Mouse (Mus musculus): ENCODE measurements around the gene Brap. TPM values are rescaled to one million over a fixed set of nuclear protein-coding genes. Genes with fewer than 3 reads are reported as not detected.
A peak's percentile ranks its signal among the peaks of the same experiment; 100 is the strongest.
"Not testable (repeated sequence)": the region's sequence is repeated elsewhere in the genome, so short reads cannot be mapped to it uniquely, and the experiment has no call there.

Gene Brap
- total RNA-seq, 2 experiments from 2014 or later: 50.4 to 51.8 TPM

DNA sequence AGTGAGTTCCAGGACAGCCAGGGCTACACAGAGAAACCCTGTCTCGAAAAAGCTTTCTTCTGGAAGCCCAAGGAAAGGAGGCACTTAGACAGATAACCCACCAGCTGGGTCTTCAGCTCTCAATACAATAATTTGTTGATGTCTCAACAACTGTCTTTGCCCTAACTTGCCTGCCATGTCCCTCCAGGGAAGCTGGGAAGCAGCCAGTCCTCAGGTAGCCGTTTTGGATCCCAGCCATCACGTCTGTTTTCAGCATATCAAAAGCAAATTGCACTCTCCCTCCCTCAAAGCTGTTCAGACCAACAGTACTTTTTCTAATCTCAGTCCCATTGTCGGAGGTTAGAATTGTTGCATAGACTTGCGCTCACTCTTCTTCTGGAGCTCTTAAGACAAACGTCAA, 3.7 kb downstream of the Brap start:
- intact Hi-C loops (cut with DNase I): no loop called here
- no peak for DNase-seq (ENCODE audit: extremely low spot score in 1 of 2, low spot score in 2 of 2)

DNA sequence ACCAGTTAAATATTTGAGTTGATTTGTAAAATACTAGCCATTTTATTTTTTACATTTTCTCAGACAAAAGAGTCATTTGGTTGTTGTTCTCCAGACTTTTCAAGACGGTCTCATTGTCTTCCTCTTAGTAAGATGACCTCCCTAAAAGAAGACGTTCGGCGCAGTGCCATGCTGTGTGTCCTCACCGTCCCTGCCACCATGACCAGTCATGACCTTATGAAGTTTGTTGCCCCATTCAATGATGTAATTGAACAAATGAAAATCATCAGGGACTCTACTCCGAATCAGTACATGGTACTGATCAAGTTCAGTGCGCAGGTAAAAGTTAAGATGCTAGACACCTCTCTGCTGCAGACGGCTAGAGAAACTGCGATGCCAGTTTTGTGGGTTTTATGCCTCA, 4.6 kb downstream of the Brap start:
- intact Hi-C loops (cut with DNase I): no loop called here
- no peak for DNase-seq (ENCODE audit: extremely low spot score in 1 of 2, low spot score in 2 of 2)

DNA sequence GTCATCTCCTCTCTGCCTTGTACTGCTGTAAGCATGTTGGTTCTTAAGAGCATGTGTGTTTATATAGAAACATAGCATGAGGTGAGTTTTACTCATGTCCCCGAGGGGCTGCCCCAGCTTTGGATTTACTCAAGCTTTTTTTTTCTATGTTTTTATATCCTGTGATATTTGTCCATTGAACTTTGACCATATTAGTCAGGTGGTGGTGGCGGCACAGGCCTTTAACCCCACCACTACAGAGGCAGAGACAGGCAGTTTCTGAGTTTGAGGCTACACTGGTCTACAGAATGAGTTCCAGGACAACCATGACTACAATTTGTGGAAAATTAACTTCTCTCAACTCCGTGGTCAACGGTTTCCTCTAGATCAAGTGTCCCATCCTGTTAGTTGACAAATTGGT, 6.7 kb downstream of the Brap start:
- intact Hi-C loops (cut with DNase I): no loop called here
- no peak for DNase-seq (ENCODE audit: extremely low spot score in 1 of 2, low spot score in 2 of 2)

DNA sequence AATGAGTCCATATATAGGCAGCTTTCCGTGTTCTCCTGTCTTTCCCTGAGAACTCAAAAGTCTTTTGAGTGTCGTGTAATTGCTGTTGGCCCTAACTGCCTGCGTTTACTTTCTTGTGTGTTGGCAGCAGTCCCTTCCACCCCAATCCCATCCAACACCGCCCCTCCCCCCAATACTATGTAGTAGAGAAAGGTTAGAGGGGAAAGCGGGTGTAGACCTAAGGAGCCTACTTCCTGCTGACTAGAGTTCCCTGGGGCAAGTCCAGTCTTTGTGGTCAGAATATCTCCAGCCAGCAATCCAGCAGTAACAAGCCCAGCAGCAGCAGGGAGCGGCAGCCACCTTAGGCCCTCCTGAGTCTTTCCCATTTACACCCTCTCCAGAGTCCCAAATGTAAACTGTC, 8.0 kb downstream of the Brap start:
- intact Hi-C loops (cut with DNase I): no loop called here
- no peak for DNase-seq (ENCODE audit: extremely low spot score in 1 of 2, low spot score in 2 of 2)

DNA sequence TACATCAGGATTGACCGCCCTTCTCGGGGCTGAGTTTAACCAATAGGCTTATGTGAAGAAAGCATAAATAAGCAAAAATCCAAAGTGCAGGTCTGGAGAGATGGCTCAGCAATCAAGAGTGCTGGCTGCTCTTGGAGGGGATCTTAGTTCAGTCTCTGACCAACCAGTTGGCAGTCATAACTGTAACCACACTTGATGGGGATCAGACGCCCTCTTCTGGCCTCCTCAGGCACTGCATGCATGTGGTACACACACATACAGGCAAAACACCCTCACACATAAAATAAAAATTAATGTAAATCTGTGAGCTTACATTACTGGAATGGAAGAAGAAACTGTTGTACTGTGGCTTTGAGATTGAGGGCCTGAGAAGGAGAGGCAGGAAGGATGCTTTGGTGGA, 10.0 kb downstream of the Brap start:
- intact Hi-C loops (cut with DNase I): no loop called here
- DNase-seq (ENCODE audit: extremely low spot score in 1 of 2, low spot score in 2 of 2): no peak

DNA sequence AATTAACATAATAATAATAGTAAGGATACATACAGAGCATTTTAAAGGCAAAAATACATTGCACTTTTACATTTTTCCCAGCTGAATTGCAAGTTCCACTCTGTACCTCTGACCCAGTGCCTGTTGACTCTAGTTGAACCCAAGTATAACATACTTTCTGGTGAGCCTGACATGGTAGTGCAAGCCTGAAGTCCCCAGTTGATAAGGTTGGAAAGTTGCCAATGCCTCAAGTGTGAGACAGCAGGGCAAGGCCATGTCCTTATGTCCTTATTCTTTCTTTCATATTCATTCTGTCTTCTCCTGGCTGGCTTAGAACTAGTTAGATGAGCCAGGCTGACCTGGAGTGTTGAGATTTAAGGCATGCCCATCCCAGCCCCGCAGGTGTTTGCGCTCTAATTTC, 21.9 kb downstream of the Brap start:
- intact Hi-C loops (cut with DNase I): no loop called here

DNA sequence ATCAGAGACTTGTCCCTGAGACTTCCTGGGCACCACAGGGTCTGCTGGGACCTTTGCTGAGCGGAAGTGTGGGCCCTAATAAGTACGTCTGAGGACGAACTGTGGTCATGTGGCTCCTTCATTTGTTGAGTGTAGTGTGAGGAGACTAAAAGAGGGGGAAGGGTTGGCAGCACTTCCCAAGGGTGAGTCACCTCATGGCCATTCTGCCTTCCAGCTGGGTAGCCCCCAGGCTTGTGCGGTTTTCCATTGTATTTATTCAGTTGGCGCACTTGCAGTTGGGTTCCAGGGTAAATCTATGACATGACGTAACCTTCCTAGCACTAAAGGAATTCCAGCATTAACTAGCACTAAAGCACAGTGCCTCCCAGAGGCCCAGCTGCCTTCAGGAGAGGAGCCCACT, 25.1 kb downstream of the Brap start:
- DNase-seq (ENCODE audit: extremely low spot score in 1 of 2, low spot score in 2 of 2): no peak
- intact Hi-C loops (cut with DNase I): no loop called here

More for the DNA sequence above, 21.9 kb downstream of the Brap start:
- no peak for DNase-seq (ENCODE audit: extremely low spot score in 1 of 2, low spot score in 2 of 2)

DNA sequence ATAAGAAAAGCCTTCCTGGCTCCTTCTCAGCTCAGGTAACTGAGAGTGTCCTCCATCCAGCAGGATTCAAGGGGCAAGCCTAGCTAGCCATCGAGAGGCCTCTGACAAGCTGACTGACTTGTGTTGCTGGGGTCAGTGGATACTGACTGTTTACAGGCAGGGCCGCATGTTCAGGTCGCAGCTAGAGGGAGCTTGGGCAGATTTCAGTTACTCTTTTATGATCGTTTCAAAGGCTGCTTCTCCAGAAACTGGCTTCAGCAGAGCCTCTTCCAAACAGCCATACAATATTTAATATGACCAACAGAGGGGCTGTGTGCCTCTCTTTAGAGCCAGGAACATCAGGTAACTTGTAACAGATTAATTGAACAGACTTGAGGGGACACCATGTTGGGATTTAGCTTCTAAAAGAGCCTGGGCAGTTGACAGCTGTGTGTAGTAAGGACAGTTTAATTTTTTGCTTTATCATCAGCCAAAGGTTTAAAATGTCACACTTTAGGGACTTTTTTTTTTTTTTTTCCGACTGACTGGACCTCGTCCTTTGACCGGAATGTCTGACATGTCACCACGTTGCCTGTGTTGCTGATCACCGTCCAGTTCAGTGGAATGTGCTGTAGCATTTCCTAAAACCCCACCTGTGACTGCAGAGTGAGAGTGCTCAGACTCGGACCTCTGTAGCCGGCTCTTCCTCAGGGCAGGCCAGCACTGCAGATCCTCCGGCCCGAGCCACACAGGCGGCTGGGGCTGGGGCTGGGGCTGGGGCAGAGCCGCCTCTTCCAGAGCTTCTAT, 25.9 kb downstream of the Brap start:
- no peak for DNase-seq (ENCODE audit: extremely low spot score in 1 of 2, low spot score in 2 of 2)
- intact Hi-C loops (cut with DNase I): no loop called here

DNA sequence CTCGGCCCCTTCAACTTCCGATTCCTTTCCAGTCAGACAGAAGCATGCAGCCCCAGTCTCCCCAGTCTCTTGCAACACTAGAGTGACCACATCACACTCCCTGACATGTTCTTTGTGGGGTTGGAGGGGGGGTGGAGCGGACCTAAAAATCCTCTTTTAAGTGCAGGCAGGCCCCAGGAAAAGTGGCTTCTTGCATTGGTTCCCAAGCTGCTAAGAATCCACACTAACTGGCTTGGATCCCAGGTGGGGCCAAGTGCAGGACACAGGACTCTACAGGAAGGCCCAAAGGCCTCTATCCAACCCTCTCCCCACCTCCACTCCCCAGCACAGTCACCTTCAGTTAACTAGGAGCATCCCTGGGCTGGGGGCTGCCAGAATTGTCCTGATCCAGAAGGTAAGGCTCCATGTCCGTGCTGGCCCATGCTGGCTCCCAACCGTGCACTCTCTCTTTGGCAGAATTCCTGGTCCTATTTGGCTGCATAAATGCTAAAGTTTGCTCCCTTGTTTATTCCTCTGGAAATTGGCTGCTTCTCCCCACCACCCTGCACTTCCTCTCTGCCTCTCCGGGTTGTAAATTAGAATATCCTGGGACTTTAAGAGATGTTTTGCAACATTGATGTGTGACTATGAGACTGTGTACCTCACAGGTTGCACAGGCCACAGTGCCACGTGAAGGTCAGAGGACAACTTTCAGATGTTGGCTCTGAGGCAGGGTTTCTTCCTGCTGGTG, 30.3 kb downstream of the Brap start:
- DNase-seq (ENCODE audit: extremely low spot score in 1 of 2, low spot score in 2 of 2): no peak
- intact Hi-C loops (cut with DNase I): no loop called here

DNA sequence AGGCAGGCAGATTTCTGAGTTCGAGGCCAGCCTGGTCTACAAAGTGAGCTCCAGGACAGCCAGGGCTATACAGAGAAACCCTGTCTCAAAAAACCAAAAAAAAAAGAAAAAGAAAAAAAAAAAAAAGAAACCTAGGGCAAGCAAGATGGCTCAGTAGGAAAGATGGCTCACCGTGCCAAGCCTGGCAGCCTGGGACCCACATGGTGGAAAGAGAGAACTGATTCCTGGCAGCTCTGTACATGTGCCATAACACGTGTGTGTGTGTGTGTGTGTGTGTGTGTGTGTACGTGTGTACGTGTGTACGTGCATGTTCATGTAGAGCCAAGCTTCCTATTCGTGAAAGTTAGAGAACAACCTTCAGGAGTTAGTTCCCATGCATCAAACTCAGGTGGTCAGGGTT, 31.1 kb downstream of the Brap start:
- DNase-seq (ENCODE audit: extremely low spot score in 1 of 2, low spot score in 2 of 2); intact Hi-C loops (cut with DNase I): not testable (repeated sequence)

DNA sequence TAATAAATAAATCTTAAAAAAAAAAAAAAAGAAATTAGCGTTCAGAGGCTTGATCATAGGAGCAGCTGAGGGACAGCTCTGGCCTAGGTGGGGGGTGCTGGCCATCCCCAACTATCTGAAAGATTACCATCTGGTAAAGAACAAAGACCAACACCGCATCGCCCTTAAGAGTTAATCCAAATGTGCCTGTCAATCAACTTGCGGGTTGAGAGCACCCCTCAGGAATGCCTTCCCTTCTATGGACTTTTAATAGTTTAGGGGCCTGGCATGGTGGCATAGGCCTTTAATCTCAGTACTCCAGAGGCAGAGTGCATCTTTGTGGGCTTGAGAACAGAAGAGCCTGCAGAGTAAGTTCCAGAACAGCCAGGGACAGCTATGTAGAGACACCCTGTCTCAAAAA, 32.5 kb downstream of the Brap start:
- DNase-seq (ENCODE audit: extremely low spot score in 1 of 2, low spot score in 2 of 2): no peak
- intact Hi-C loops (cut with DNase I): no loop called here

DNA sequence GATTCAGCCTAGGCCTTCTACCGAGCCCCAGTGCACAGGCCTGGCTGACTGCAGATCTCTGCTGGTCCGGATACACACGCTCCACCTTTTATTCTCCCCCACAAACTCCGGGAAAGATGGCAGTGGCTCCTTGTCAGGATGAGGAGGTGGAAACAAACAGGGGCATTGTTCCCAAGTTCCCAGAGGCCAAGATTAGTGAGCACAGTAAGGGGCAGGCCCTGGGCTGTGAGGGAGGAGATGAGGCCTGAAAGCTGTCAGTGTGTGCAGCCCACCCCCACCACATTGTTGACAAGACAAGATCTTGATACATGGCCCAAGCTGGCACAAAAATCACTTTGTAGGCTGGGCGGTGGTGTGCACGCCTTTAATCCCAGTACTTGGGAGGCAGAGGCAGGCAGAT, 36.4 kb downstream of the Brap start:
- intact Hi-C loops (cut with DNase I): no loop called here
- no peak for DNase-seq (ENCODE audit: extremely low spot score in 1 of 2, low spot score in 2 of 2)

DNA sequence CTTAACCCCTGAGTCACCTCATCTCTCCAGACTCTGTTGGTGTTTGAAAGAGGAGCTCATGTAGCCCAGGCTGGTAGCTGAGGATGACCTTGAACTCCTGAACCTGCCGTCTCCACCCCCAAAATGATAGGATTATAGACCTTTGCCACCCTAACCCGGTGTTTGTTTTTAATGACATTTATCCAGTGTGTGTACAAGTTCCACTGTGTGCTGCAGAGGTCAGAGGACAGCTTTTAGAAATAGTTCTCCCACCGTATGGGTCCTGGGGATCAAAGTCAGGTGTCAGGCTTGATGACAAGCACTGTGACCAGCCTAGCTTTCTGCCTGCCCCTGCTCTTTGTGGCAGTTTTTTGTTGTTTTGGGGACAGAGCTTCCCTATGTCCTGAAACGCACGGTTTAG, 39.5 kb downstream of the Brap start:
- no peak for DNase-seq (ENCODE audit: extremely low spot score in 1 of 2, low spot score in 2 of 2)
- intact Hi-C loops (cut with DNase I): no loop called here

DNA sequence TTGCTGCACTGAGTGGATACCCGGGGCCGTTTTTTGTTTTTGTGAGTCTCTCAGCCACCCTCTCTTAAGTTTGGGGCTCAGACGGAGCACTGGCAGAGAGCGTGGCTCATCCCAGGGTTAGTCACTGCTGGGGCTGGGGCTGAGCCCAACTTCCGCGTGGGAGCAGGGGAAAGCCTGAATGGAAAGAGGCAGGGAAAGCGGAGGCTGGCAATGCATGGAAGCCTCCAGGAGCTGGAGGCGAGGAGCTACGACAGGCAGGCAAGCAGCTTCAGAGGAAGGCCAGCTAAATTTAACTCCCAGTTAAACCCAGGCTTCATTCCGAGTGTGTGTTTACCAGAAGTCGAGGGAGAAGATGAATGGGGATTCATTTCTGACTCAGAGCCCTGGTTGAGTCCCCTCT, 40.1 kb downstream of the Brap start:
- intact Hi-C loops (cut with DNase I): no loop called here
- DNase-seq (ENCODE audit: extremely low spot score in 1 of 2, low spot score in 2 of 2): peak; percentile 38 to 47

DNA sequence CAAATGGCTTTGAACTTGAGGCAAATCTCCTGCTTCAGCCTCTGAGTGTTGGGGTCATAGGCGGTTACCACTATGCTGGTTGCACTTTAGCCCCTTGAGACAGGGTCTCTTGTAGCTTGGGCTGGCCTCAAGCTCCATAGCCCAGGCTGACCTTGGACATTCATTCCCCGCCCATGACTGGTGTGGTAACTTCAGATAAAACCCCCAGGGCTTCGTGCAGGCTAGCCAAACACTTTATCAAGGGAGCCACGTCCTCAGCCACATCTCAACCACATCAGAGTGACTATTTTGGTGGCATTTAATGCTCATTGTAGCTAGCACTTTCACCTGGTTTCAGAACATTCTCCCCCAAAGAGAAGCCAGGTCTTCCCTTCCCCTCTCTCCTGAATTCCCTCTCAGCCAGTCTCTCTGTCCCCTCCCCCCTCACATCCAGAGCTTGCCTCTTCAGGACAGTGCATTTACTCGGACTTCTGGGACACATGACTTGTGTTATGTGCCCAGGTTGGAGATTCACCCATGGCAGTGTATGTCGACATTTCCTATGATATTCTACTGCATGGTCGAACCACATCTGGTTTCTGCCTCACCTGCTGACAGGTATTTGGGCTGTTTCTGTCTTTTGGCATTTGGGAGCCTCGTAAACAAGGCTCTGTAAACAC, 40.9 kb downstream of the Brap start:
- DNase-seq (ENCODE audit: extremely low spot score in 1 of 2, low spot score in 2 of 2): no peak
- intact Hi-C loops (cut with DNase I): no loop called here

DNA sequence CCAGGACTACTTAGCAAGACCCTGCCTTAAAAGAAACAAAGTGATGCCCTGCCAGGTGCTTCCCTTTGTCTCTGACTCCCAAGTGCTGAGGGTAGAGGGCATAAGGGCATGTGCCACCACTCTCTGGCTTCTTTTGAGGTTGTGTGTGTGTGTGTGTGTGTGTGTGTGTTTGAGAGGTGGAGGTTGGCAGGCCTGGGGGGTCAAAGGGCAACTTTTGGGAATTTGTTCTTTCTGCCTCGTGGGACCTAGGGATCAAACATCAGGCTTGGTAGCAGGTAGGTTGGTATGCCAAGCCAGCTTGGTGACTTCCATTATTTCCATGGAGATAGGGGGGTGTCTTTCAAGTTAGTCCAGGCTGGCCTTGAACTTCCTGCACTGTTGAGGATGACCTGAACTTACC, 43.0 kb downstream of the Brap start:
- intact Hi-C loops (cut with DNase I): no loop called here
- no peak for DNase-seq (ENCODE audit: extremely low spot score in 1 of 2, low spot score in 2 of 2)

DNA sequence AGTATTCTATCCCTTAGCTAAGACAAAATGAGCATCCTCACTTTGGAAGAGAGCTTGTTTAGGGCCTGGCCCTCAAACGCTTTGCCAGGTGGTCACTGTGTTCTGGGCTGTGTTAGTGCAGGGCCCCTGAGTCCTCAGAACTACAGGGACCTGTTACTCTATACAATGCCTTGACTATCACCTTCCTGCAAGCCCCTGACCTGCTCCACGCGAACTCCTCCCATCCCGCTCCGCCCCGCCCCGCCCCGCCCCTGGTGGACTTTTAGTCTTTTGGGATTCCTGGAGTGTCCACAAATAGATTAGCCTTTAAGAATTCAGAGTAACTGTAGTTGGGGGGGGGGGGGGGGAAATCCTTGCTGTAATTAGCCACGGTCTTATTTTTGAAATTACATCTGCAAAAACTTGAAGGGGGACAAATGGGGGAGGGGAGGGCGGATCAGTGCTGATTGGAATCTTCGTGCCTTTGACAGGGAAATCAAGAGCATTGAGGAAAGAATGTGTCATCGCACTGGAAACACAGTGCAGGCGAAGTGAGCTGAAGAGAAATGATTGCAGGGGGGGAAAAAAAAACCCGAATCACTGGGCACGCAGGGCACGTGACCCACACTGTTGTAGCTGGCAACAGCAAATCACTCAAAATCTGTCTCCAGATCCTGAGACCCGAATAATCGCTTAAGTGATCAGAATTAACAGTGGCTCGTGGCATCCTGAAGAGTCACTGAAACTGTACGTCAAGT, 44.3 kb downstream of the Brap start:
- intact Hi-C loops (cut with DNase I): no loop called here
- no peak for DNase-seq (ENCODE audit: extremely low spot score in 1 of 2, low spot score in 2 of 2)

DNA sequence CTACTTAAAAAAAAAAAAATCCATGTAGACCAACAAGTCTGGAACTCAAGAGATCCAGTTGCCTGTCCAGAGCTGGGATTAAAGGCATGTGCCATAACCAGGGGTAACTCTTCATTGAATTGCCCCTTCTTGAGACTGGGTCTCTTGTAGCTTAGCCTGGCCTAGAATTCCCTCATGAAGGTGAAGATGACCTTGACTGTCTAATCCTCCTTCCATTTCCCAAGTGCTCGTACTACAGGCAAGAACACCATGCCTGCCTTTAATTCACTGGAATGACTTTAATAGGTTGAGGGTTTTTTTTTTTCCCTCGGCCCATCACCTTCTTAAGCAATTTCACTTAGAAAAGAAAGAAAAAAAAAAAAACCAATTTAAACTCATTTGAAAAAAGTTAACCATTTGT, 50.0 kb downstream of the Brap start:
- intact Hi-C loops (cut with DNase I): loop anchor here (5.0 kb wide), 1 partner anchor 72 kb away; no protein-coding TSS in a partner anchor
- no peak for DNase-seq (ENCODE audit: extremely low spot score in 1 of 2, low spot score in 2 of 2)

DNA sequence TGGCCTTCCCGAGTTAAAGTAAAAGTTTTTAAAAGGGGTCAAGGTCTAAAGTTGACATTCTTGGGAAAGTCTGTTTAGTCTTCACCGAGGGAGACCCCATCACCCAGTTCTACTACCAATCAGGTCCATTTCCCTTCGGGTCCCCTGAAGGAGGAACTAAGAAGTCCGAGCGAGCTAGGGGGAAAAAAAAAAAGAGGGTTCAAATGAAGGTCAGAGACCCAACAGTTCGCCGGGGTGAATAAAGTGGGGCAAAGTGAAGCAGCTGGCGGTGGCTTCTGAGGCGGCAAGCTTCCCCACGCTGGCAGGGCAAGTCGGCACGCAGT, 50.4 kb downstream of the Brap start:
- no peak for DNase-seq (ENCODE audit: extremely low spot score in 1 of 2, low spot score in 2 of 2)
- intact Hi-C loops (cut with DNase I): loop anchor here (5.0 kb wide), 1 partner anchor 71 kb away; no protein-coding TSS in a partner anchor

Data from left cerebral cortex, postnatal 10 days (tissue).